Mouse (Mus musculus): ENCODE data around the gene Mvb12b. TPM values are rescaled to one million over a fixed set of nuclear protein-coding genes. Genes with fewer than 3 reads are reported as not detected.

Mvb12b gene
- polyA plus RNA-seq, 1 experiment, result 79.3 TPM

GRCm38 (mm10) chr2:33753630-33754316 is 134.0 kb downstream of the Mvb12b start:
- H3K4me3 ChIP-seq (ENCODE audit: control insufficient read depth, insufficient read depth, low read length), result no peak overlapping the region
- TF ChIP-seq POLR2A (IDR thresholded peaks at IDR 0.05; ENCODE audit: control insufficient read depth, extremely low read depth, insufficient read depth, low read length, poor library complexity), result no peak
- no peak for TF ChIP-seq CTCF (IDR thresholded peaks at IDR 0.05; ENCODE audit: borderline replicate concordance, control insufficient read depth, extremely low read depth, insufficient read depth, low read length, poor library complexity)
- H3K27ac ChIP-seq (ENCODE audit: control insufficient read depth, insufficient read depth, low read length), result no peak overlapping the region
- no peak for DNase-seq
- H3K27me3 ChIP-seq (ENCODE audit: control insufficient read depth, insufficient read depth, low read length), result no peaks in the 10 kb centered on the region
- H3K36me3 ChIP-seq (ENCODE audit: control insufficient read depth, insufficient read depth, low read length), result no peaks in the 10 kb centered on the region
- WGBS, result 72% methylated on average over 15 of the region's 15 CpGs
- H3K4me1 ChIP-seq (replicated peaks; ENCODE audit: control insufficient read depth, insufficient read depth, low read length), result peaks cover 59% of the 10 kb centered on the region

GRCm38 (mm10) chr2:33750611-33751010 is 137.1 kb downstream of the Mvb12b start:
- no peak for DNase-seq
- WGBS, result 97% methylated on average over 7 of the region's 7 CpGs
- Histone ChIP-seq H3K27ac (ENCODE audit: control insufficient read depth, insufficient read depth, low read length) (no peak overlapping the region), H3K4me1 (replicated peaks; ENCODE audit: control insufficient read depth, insufficient read depth, low read length) (peaks cover 43% of the 10 kb centered on the region), H3K4me3 (ENCODE audit: control insufficient read depth, insufficient read depth, low read length) (no peak overlapping the region), H3K27me3 (ENCODE audit: control insufficient read depth, insufficient read depth, low read length) (no peaks in the 10 kb centered on the region), H3K36me3 (ENCODE audit: control insufficient read depth, insufficient read depth, low read length) (no peaks in the 10 kb centered on the region)
- TF ChIP-seq POLR2A (IDR thresholded peaks at IDR 0.05; ENCODE audit: control insufficient read depth, extremely low read depth, insufficient read depth, low read length, poor library complexity), result no peak
- no peak for TF ChIP-seq CTCF (IDR thresholded peaks at IDR 0.05; ENCODE audit: borderline replicate concordance, control insufficient read depth, extremely low read depth, insufficient read depth, low read length, poor library complexity)

- TF ChIP-seq CTCF (IDR thresholded peaks at IDR 0.05; ENCODE audit: borderline replicate concordance, control insufficient read depth, extremely low read depth, insufficient read depth, low read length, poor library complexity), result no peak
- no peak for TF ChIP-seq POLR2A (IDR thresholded peaks at IDR 0.05; ENCODE audit: control insufficient read depth, extremely low read depth, insufficient read depth, low read length, poor library complexity)
- Histone ChIP-seq H3K4me1 (replicated peaks; ENCODE audit: control insufficient read depth, insufficient read depth, low read length) (peaks cover 18% of the 10 kb centered on the region), H3K27ac (ENCODE audit: control insufficient read depth, insufficient read depth, low read length) (no peak overlapping the region), H3K36me3 (ENCODE audit: control insufficient read depth, insufficient read depth, low read length) (no peaks in the 10 kb centered on the region), H3K4me3 (ENCODE audit: control insufficient read depth, insufficient read depth, low read length) (no peak overlapping the region), H3K27me3 (ENCODE audit: control insufficient read depth, insufficient read depth, low read length) (no peaks in the 10 kb centered on the region)
- 38% methylated on average over 5 of the region's 5 CpGs for WGBS
- peak; percentile 74 for DNase-seq
Measured at GRCm38 (mm10) chr2:33746471-33746870, 141.3 kb downstream of the Mvb12b start.

GRCm38 (mm10) chr2:33745724-33746123 is 142.0 kb downstream of the Mvb12b start:
- Histone ChIP-seq H3K36me3 (ENCODE audit: control insufficient read depth, insufficient read depth, low read length) (no peaks in the 10 kb centered on the region), H3K27me3 (ENCODE audit: control insufficient read depth, insufficient read depth, low read length) (no peaks in the 10 kb centered on the region), H3K4me3 (ENCODE audit: control insufficient read depth, insufficient read depth, low read length) (no peak overlapping the region), H3K27ac (ENCODE audit: control insufficient read depth, insufficient read depth, low read length) (no peak overlapping the region), H3K4me1 (replicated peaks; ENCODE audit: control insufficient read depth, insufficient read depth, low read length) (peaks cover 18% of the 10 kb centered on the region)
- DNase-seq, result no peak
- WGBS, result 95% methylated on average over 5 of the region's 5 CpGs
- TF ChIP-seq POLR2A (IDR thresholded peaks at IDR 0.05; ENCODE audit: control insufficient read depth, extremely low read depth, insufficient read depth, low read length, poor library complexity) (no peak), CTCF (IDR thresholded peaks at IDR 0.05; ENCODE audit: borderline replicate concordance, control insufficient read depth, extremely low read depth, insufficient read depth, low read length, poor library complexity) (no peak)

GRCm38 (mm10) chr2:33737128-33737527 is 150.6 kb downstream of the Mvb12b start:
- TF ChIP-seq CTCF (IDR thresholded peaks at IDR 0.05; ENCODE audit: borderline replicate concordance, control insufficient read depth, extremely low read depth, insufficient read depth, low read length, poor library complexity) (no peak), POLR2A (IDR thresholded peaks at IDR 0.05; ENCODE audit: control insufficient read depth, extremely low read depth, insufficient read depth, low read length, poor library complexity) (no peak)
- Histone ChIP-seq H3K4me1 (replicated peaks; ENCODE audit: control insufficient read depth, insufficient read depth, low read length) (no peaks in the 10 kb centered on the region), H3K27me3 (ENCODE audit: control insufficient read depth, insufficient read depth, low read length) (no peaks in the 10 kb centered on the region), H3K4me3 (ENCODE audit: control insufficient read depth, insufficient read depth, low read length) (no peak overlapping the region), H3K27ac (ENCODE audit: control insufficient read depth, insufficient read depth, low read length) (no peak overlapping the region), H3K36me3 (ENCODE audit: control insufficient read depth, insufficient read depth, low read length) (peaks cover 10% of the 10 kb centered on the region)
- DNase-seq, result no peak
- 86% methylated on average over 3 of the region's 3 CpGs for WGBS

- Histone ChIP-seq H3K4me1 (replicated peaks; ENCODE audit: control insufficient read depth, insufficient read depth, low read length) (no peaks in the 10 kb centered on the region), H3K36me3 (ENCODE audit: control insufficient read depth, insufficient read depth, low read length) (peaks cover 13% of the 10 kb centered on the region), H3K27ac (ENCODE audit: control insufficient read depth, insufficient read depth, low read length) (no peak overlapping the region), H3K4me3 (ENCODE audit: control insufficient read depth, insufficient read depth, low read length) (no peak overlapping the region), H3K27me3 (ENCODE audit: control insufficient read depth, insufficient read depth, low read length) (no peaks in the 10 kb centered on the region)
- peak; percentile 74 for DNase-seq
- WGBS, result 16% methylated on average over 2 of the region's 2 CpGs
- TF ChIP-seq POLR2A (IDR thresholded peaks at IDR 0.05; ENCODE audit: control insufficient read depth, extremely low read depth, insufficient read depth, low read length, poor library complexity) (no peak), CTCF (IDR thresholded peaks at IDR 0.05; ENCODE audit: borderline replicate concordance, control insufficient read depth, extremely low read depth, insufficient read depth, low read length, poor library complexity) (peak; percentile 88)
Measured at GRCm38 (mm10) chr2:33736722-33737121, 151.0 kb downstream of the Mvb12b start.
